Mouse (Mus musculus) inflammation-experienced regulatory T-cells, adult 6 months (primary cell): ENCODE data around the gene Olfr889. TPM values are rescaled to one million over a fixed set of nuclear protein-coding genes. Genes with fewer than 3 reads are reported as not detected.
"Not testable (repeated sequence)": the region's sequence is repeated elsewhere in the genome, so short reads cannot be mapped to it uniquely, and the experiment has no call there.

ENCODE experiments used
- ATAC-seq: one replicate; pipeline ENCODE4 v1.8.0; 2017
- polyA plus RNA-seq, 3 experiments: library from polyadenylated mRNA; unstranded; fragments of 100-300 nt; shearing (Covaris generic); gene quantifications; one replicate each; pipeline ENCODE4 v1.2.1; 2017

The Olfr889 gene
- under 1 TPM in 2 of 3 experiments, not detected in 1; 0.09 to 0.21 TPM for polyA plus RNA-seq

DNA sequence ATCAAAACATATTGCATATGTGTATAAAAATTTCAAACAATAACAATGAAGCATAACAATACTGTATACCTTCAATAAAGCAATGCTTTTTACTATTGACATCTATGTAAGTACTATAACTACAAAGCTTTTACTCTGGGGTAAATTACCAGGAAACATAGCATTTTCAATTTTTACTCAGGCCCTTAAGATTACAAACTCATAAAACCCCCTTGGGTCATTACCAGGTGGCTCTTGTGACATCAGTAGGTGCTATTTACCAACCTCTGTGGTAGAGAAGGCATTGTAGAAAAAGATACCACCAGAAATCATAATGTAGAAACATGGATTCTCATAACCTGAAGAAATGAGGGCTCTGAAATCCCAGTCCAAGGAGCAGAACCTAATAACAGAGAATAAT is at the start of gene Olfr889:
TSS of gene Olfr889 (plus strand) at position 301 of the 400 bp plus-strand sequence.
- no peak for ATAC-seq

DNA sequence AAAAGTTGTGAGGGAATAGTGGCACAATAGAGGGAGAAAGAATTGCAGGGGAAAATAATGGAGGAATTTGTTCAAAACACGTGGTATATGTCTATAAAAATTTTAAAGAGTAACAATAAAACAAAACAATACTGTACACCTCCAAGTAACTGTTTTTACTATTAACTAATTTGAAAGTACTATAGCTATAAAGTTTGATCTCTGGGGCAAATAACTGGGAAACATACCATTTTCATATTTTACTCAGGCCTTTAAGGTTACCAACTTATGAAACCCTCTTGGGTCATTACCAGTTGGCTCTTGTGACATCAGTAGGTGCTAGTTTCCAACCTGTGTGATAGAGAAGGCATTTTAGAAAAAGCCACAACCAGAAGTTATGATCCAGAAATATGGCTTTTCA is 31.2 kb upstream of the Olfr889 start, which contains the start of gene Olfr887:
TSS of gene Olfr887 (plus strand) at position 301 of the 400 bp plus-strand sequence.
- no peak for ATAC-seq

DNA sequence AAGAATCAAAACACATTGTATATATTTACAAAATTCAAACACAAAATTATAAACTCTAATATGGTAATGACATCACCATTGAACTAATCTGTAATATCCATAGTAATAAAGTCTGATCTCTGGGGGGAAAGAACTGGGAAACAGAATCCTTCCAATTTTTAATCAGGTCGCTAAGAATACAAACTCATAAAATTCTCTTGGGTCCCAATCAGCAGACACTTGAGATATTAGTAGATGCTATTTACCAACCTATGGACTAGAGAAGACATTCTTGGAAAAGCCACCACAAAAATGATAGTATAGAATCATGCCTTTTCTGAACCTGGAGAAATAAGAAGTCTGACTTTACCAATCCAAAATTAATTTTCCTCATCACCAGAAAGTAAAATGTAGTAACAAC is 7.2 kb upstream of the Olfr889 start, which contains the start of gene Olfr888:
TSS of gene Olfr888 (plus strand) at position 301 of the 400 bp plus-strand sequence.
- no peak for ATAC-seq

DNA sequence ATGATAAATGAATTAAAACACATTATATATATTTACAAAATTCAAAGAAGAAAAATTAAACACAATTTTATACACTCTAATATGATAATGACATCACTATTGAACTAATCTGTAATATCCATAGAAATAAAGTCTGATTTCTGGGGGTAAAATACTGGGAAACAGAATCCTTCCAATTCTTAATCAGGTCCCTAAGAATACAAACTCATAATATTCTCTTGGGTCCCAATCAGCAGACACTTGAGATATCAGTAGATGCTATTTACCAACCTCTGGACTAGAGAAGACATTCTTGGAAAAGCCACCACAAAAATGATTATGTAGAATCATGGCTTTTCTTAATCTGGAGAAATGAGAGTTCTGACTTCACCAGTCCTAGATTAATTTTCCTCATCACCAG is 27.2 kb downstream of the Olfr889 start, which contains the start of gene Olfr890:
TSS of gene Olfr890 (plus strand) at position 301 of the 400 bp plus-strand sequence.
- ATAC-seq = no peak

DNA sequence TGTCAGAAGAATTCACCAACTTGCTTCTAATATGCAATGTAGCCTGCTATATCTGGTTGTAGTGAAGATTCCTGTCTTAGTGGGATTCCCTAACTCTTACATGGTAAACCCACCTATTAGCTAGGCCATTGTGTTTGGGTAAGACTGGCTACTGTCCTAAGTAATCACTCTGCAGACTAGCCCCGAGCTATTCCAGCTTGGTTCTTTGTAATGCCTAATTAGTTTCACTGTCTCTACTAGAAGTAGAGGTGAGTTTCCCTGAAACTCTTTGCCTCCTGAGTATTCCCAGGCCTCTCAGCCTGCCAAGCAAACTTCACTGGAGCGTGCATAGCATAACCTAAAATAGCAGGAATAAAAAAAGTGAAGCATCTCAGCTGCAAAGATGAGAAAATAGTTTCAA is 53.3 kb downstream of the Olfr889 start:
- ATAC-seq = not testable (repeated sequence)

Other genes starting within 250 kb of the Olfr889 start
- gene Olfr145, start 218.5 kb upstream of the Olfr889 start, polyA plus RNA-seq = not detected
- gene Olfr878, start 197.4 kb upstream of the Olfr889 start, polyA plus RNA-seq = under 1 TPM; 0.13 to 0.27 (median 0.13) TPM
- not detected for gene Olfr881, start 123.4 kb upstream of the Olfr889 start, polyA plus RNA-seq
- gene Olfr883, start 89.4 kb upstream of the Olfr889 start, polyA plus RNA-seq = not detected
- gene Olfr884, start 68.6 kb upstream of the Olfr889 start, polyA plus RNA-seq = not detected
- not detected for gene Olfr885, start 53.9 kb upstream of the Olfr889 start, polyA plus RNA-seq
- not detected for gene Olfr887, start 31.1 kb upstream of the Olfr889 start, polyA plus RNA-seq
- gene Olfr888, start 7.1 kb upstream of the Olfr889 start, polyA plus RNA-seq = not detected
- gene Olfr890, start 27.3 kb downstream of the Olfr889 start, polyA plus RNA-seq = under 1 TPM in 1 of 3 experiments, not detected in 2; 0.22 TPM
- gene Olfr891, start 65.6 kb downstream of the Olfr889 start, polyA plus RNA-seq = not detected
- not detected for gene Olfr893, start 93.2 kb downstream of the Olfr889 start, polyA plus RNA-seq
- not detected for gene Olfr894, start 102.9 kb downstream of the Olfr889 start, polyA plus RNA-seq
- not detected for gene Olfr143, start 137.6 kb downstream of the Olfr889 start, polyA plus RNA-seq
- not detected for gene Olfr895, start 152.7 kb downstream of the Olfr889 start, polyA plus RNA-seq
- not detected for gene Olfr896-ps1, start 175.9 kb downstream of the Olfr889 start, polyA plus RNA-seq
- gene Olfr25, start 213.9 kb downstream of the Olfr889 start, polyA plus RNA-seq = not detected
- gene Olfr898, start 233.2 kb downstream of the Olfr889 start, polyA plus RNA-seq = not detected